Mouse (Mus musculus) intestine, embryonic 15.5 days (tissue): ENCODE data around the gene Picalm. TPM values are rescaled to one million over a fixed set of nuclear protein-coding genes. Genes with fewer than 3 reads are reported as not detected.
"Not testable (repeated sequence)": the region's sequence is repeated elsewhere in the genome, so short reads cannot be mapped to it uniquely, and the experiment has no call there.

Experiments
- ATAC-seq: fragments of 200-750 bp; cut with Nextera tagmentation; 2 replicates; pipeline ENCODE4 v1.8.0; 2017; ENCODE audit warnings: moderate TSS enrichment, moderate library complexity
- H3K27ac ChIP-seq: fragments of 300-500 bp; sonication (generic); 2 replicates; pipeline ENCODE4 v1.5.1; 2015; ENCODE audit warnings: mild to moderate bottlenecking, inconsistent platforms
- H3K27me3 ChIP-seq: fragments of 300-500 bp; sonication (generic); replicated peaks from 2 replicates; pipeline ENCODE4 v1.6.1; 2015; ENCODE audit warnings: inconsistent platforms
- H3K36me3 ChIP-seq: fragments of 300-500 bp; sonication (generic); 2 replicates; pipeline ENCODE4 v1.6.1; 2015; ENCODE audit warnings: inconsistent platforms
- H3K4me1 ChIP-seq: fragments of 300-500 bp; sonication (generic); replicated peaks from 2 replicates; pipeline ENCODE4 v1.6.1; 2015; ENCODE audit warnings: inconsistent platforms
- H3K4me2 ChIP-seq: fragments of 300-500 bp; sonication (generic); replicated peaks from 2 replicates; pipeline ENCODE4 v1.6.1; 2015; ENCODE audit warnings: mild to moderate bottlenecking, inconsistent platforms
- H3K4me3 ChIP-seq: fragments of 300-500 bp; sonication (generic); replicated peaks from 2 replicates; pipeline ENCODE4 v1.5.1; 2015; ENCODE audit warnings: inconsistent platforms
- H3K9ac ChIP-seq: fragments of 300-500 bp; sonication (generic); 2 replicates; pipeline ENCODE4 v1.6.1; 2015; ENCODE audit warnings: inconsistent platforms
- H3K9me3 ChIP-seq: fragments of 300-500 bp; sonication (generic); 2 replicates; pipeline ENCODE4 v1.6.1; 2016; ENCODE audit warnings: inconsistent platforms
- WGBS: fragments of 180-500 bp; shearing (Covaris S2); methylation state at CpG from one replicate; pipeline ENCODE4 v1.1.7; 2015; 5-methylcytosine and 5-hydroxymethylcytosine counted together
- polyA plus RNA-seq: library from polyadenylated mRNA; unstranded; fragments of >200 nt; fragmentation: Nextera tagmentation; extraction: Ambion mirVana; gene quantifications from 2 replicates; pipeline ENCODE4 v1.2.1, GENCODE M21; 2015

Gene Picalm
- polyA plus RNA-seq, 1 experiment from 2014 or later = 33.3 TPM

GRCm38 (mm10) chr7:90165970-90166369 is 36.0 kb downstream of the Picalm start:
- WGBS = 74% methylated on average over 1 of the region's 1 CpGs
- no peaks in the 10 kb centered on the region for H3K4me1 ChIP-seq
- H3K4me2 ChIP-seq = no peak overlapping the region
- peaks cover 13% of the 10 kb centered on the region for H3K36me3 ChIP-seq
- no peaks in the 10 kb centered on the region for H3K9me3 ChIP-seq
- H3K27ac ChIP-seq = no peak overlapping the region
- no peaks in the 10 kb centered on the region for H3K27me3 ChIP-seq
- ATAC-seq = no peak
- H3K9ac ChIP-seq = no peak overlapping the region
- H3K4me3 ChIP-seq = no peak overlapping the region

GRCm38 (mm10) chr7:90167777-90168176 is 37.8 kb downstream of the Picalm start:
- not testable (repeated sequence) for H3K4me3 ChIP-seq, H3K4me2 ChIP-seq, H3K36me3 ChIP-seq, ATAC-seq, H3K27me3 ChIP-seq, H3K9ac ChIP-seq, H3K9me3 ChIP-seq, H3K27ac ChIP-seq, H3K4me1 ChIP-seq
- WGBS = 80% methylated on average over 10 of the region's 10 CpGs

GRCm38 (mm10) chr7:90173778-90174177 is 43.8 kb downstream of the Picalm start:
- no peaks in the 10 kb centered on the region for H3K4me1 ChIP-seq
- no peaks in the 10 kb centered on the region for H3K36me3 ChIP-seq
- no peak overlapping the region for H3K9ac ChIP-seq
- H3K9me3 ChIP-seq = no peaks in the 10 kb centered on the region
- H3K4me2 ChIP-seq = no peak overlapping the region
- H3K27ac ChIP-seq = no peak overlapping the region
- ATAC-seq = no peak
- H3K4me3 ChIP-seq = no peak overlapping the region
- 99% methylated on average over 1 of the region's 1 CpGs for WGBS
- H3K27me3 ChIP-seq = no peaks in the 10 kb centered on the region

GRCm38 (mm10) chr7:90175576-90175975 is 45.6 kb downstream of the Picalm start:
- H3K27ac ChIP-seq = no peak overlapping the region
- no peak overlapping the region for H3K4me2 ChIP-seq
- H3K36me3 ChIP-seq = peaks cover 4% of the 10 kb centered on the region; the same call in 1 of the 2 replicates
- no peak overlapping the region for H3K9ac ChIP-seq
- H3K9me3 ChIP-seq = no peaks in the 10 kb centered on the region
- H3K27me3 ChIP-seq = no peaks in the 10 kb centered on the region
- H3K4me1 ChIP-seq = no peaks in the 10 kb centered on the region
- ATAC-seq = no peak
- 94% methylated on average over 2 of the region's 2 CpGs for WGBS
- no peak overlapping the region for H3K4me3 ChIP-seq

GRCm38 (mm10) chr7:90180635-90181034 is 50.6 kb downstream of the Picalm start:
- Histone ChIP-seq H3K36me3 (peaks cover 6% of the 10 kb centered on the region; the same call in 1 of the 2 replicates), H3K27me3 (no peaks in the 10 kb centered on the region), H3K4me2 (no peak overlapping the region), H3K27ac (no peak overlapping the region), H3K9me3 (no peaks in the 10 kb centered on the region), H3K4me3 (no peak overlapping the region), H3K9ac (no peak overlapping the region), H3K4me1 (no peaks in the 10 kb centered on the region)
- ATAC-seq = no peak
- WGBS = 83% methylated on average over 1 of the region's 1 CpGs

GRCm38 (mm10) chr7:90200251-90200650 is 70.2 kb downstream of the Picalm start:
- Histone ChIP-seq H3K27ac (no peak overlapping the region), H3K36me3 (no peaks in the 10 kb centered on the region)
- no peak for ATAC-seq

GRCm38 (mm10) chr7:90201877-90202465 is 72.0 kb downstream of the Picalm start:
- Histone ChIP-seq H3K9me3 (no peaks in the 10 kb centered on the region), H3K4me2 (no peak overlapping the region), H3K9ac (no peak overlapping the region), H3K4me1 (no peaks in the 10 kb centered on the region), H3K27ac (no peak overlapping the region), H3K27me3 (no peaks in the 10 kb centered on the region), H3K4me3 (no peak overlapping the region), H3K36me3 (no peaks in the 10 kb centered on the region)
- WGBS = 66% methylated on average over 2 of the region's 2 CpGs
- no peak for ATAC-seq

More at GRCm38 (mm10) chr7:90200251-90200650, 70.2 kb downstream of the Picalm start:
- Histone ChIP-seq H3K4me3 (no peak overlapping the region), H3K27me3 (no peaks in the 10 kb centered on the region), H3K4me1 (no peaks in the 10 kb centered on the region), H3K9me3 (no peaks in the 10 kb centered on the region), H3K4me2 (no peak overlapping the region), H3K9ac (no peak overlapping the region)
- 91% methylated on average over 5 of the region's 5 CpGs for WGBS

GRCm38 (mm10) chr7:90203914-90204313 is 73.9 kb downstream of the Picalm start:
- H3K4me3 ChIP-seq = no peak overlapping the region
- no peaks in the 10 kb centered on the region for H3K4me1 ChIP-seq
- H3K4me2 ChIP-seq = no peak overlapping the region
- ATAC-seq = no peak
- H3K27ac ChIP-seq = no peak overlapping the region
- WGBS = 86% methylated on average over 2 of the region's 2 CpGs
- H3K9me3 ChIP-seq = no peaks in the 10 kb centered on the region
- H3K27me3 ChIP-seq = no peaks in the 10 kb centered on the region
- H3K36me3 ChIP-seq = peaks cover 2% of the 10 kb centered on the region
- H3K9ac ChIP-seq = no peak overlapping the region

- ATAC-seq = no peak
Observed at GRCm38 (mm10) chr7:90210116-90210515, 80.1 kb downstream of the Picalm start.

GRCm38 (mm10) chr7:90210947-90211346 is 80.9 kb downstream of the Picalm start:
- Histone ChIP-seq H3K36me3 (peaks cover 4% of the 10 kb centered on the region), H3K27ac (no peak overlapping the region), H3K9ac (no peak overlapping the region), H3K4me2 (no peak overlapping the region), H3K9me3 (no peaks in the 10 kb centered on the region), H3K4me1 (no peaks in the 10 kb centered on the region), H3K4me3 (no peak overlapping the region), H3K27me3 (no peaks in the 10 kb centered on the region)
- ATAC-seq = peak; percentile 25; the same call in 1 of the 2 replicates

More at GRCm38 (mm10) chr7:90210116-90210515, 80.1 kb downstream of the Picalm start:
- Histone ChIP-seq H3K9me3 (no peaks in the 10 kb centered on the region), H3K27me3 (no peaks in the 10 kb centered on the region), H3K9ac (no peak overlapping the region), H3K4me2 (no peak overlapping the region), H3K4me1 (no peaks in the 10 kb centered on the region), H3K27ac (no peak overlapping the region), H3K36me3 (peaks cover 4% of the 10 kb centered on the region), H3K4me3 (no peak overlapping the region)
- WGBS = 90% methylated on average over 2 of the region's 2 CpGs

- no peak overlapping the region for H3K4me3 ChIP-seq
- no peaks in the 10 kb centered on the region for H3K9me3 ChIP-seq
- H3K27me3 ChIP-seq = no peaks in the 10 kb centered on the region
- no peak overlapping the region for H3K9ac ChIP-seq
- H3K4me1 ChIP-seq = no peaks in the 10 kb centered on the region
- no peak overlapping the region for H3K27ac ChIP-seq
- no peaks in the 10 kb centered on the region for H3K36me3 ChIP-seq
- no peak overlapping the region for H3K4me2 ChIP-seq
- 66% methylated on average over 8 of the region's 8 CpGs for WGBS
- no peak for ATAC-seq
Observed at GRCm38 (mm10) chr7:90216511-90216910, 86.5 kb downstream of the Picalm start.

GRCm38 (mm10) chr7:90218122-90218521 is 88.1 kb downstream of the Picalm start:
- ATAC-seq = no peak
- Histone ChIP-seq H3K9ac (no peak overlapping the region), H3K27me3 (no peaks in the 10 kb centered on the region), H3K4me1 (no peaks in the 10 kb centered on the region), H3K9me3 (no peaks in the 10 kb centered on the region), H3K27ac (no peak overlapping the region), H3K4me3 (no peak overlapping the region), H3K4me2 (no peak overlapping the region), H3K36me3 (no peaks in the 10 kb centered on the region)
- WGBS = 62% methylated on average over 5 of the region's 5 CpGs

- Histone ChIP-seq H3K4me1 (no peaks in the 10 kb centered on the region), H3K36me3 (no peaks in the 10 kb centered on the region), H3K27me3 (no peaks in the 10 kb centered on the region), H3K9me3 (no peaks in the 10 kb centered on the region), H3K27ac (no peak overlapping the region), H3K4me2 (no peak overlapping the region), H3K9ac (no peak overlapping the region), H3K4me3 (no peak overlapping the region)
- ATAC-seq = no peak
- 83% methylated on average over 2 of the region's 2 CpGs for WGBS
Observed at GRCm38 (mm10) chr7:90221487-90221886, 91.5 kb downstream of the Picalm start.
